Mouse (Mus musculus) small intestine, adult 2 months (tissue): ENCODE measurements at regions not wholly inside any gene's neighbourhood (a gene's known extent, or its start where the extent isn't known, plus 50 kb on each side); places are given as distances from the start of the nearest gene placed in this dataset.

Experiments used
- H3K27ac ChIP-seq: fragments of 200-500 bp; 2 replicates; pipeline ENCODE4 v1.5.1; 2012; ENCODE audit warnings: low read depth, low read length, control low read depth, inconsistent platforms; ENCODE audit not compliant: insufficient read depth
- H3K27me3 ChIP-seq: fragments of 200-500 bp; 2 replicates; pipeline ENCODE4 v1.6.1; 2012; ENCODE audit warnings: mild to moderate bottlenecking, moderate library complexity, low read length, inconsistent platforms; ENCODE audit not compliant: control insufficient read depth, insufficient read depth
- H3K36me3 ChIP-seq: fragments of 200-500 bp; 2 replicates; pipeline ENCODE4 v1.6.1; 2012; ENCODE audit warnings: mild to moderate bottlenecking, low read length, control low read depth, inconsistent platforms; ENCODE audit not compliant: control insufficient read depth, insufficient read depth
- H3K4me1 ChIP-seq: fragments of 200-500 bp; 2 replicates; pipeline ENCODE4 v1.6.1; 2012; ENCODE audit warnings: low read length, inconsistent platforms, mixed read lengths; ENCODE audit not compliant: control insufficient read depth, insufficient read depth, insufficient read length
- H3K4me3 ChIP-seq: fragments of 200-500 bp; 2 replicates; pipeline ENCODE4 v1.5.1; 2012; ENCODE audit warnings: low read depth, mild to moderate bottlenecking, control low read depth, inconsistent platforms, low read length, moderate library complexity
- CTCF ChIP-seq: fragments of 200-500 bp; IDR thresholded peaks from 2 replicates; pipeline ENCODE4 v1.5.1; 2012; ENCODE audit warnings: low read depth, mild to moderate bottlenecking, control low read depth, inconsistent platforms, low read length, moderate library complexity, mixed read lengths; ENCODE audit not compliant: insufficient replicate concordance, insufficient read length; ENCODE audit errors: extremely low read depth
- POLR2A ChIP-seq: fragments of 200-500 bp; IDR thresholded peaks from 2 replicates; pipeline ENCODE4 v1.6.1; 2012; ENCODE audit warnings: low read depth, mild to moderate bottlenecking, control low read depth, inconsistent platforms, low read length, moderate library complexity
- WGBS: fragments of 180-500 bp; shearing (Covaris S2); methylation state at CpG from one replicate; pipeline ENCODE4 v1.1.7; 2018; 5-methylcytosine and 5-hydroxymethylcytosine counted together

GRCm38 (mm10) chr15:97188545-97188944, 58.4 kb upstream of the Pced1b start:
- H3K4me3 ChIP-seq, result no peak overlapping the region
- H3K27me3 ChIP-seq, result no peaks in the 10 kb centered on the region
- H3K36me3 ChIP-seq, result no peaks in the 10 kb centered on the region
- no peaks in the 10 kb centered on the region for H3K4me1 ChIP-seq
- no peak overlapping the region for H3K27ac ChIP-seq
- WGBS, result 66% methylated on average over 17 of the region's 17 CpGs
- no peak for TF ChIP-seq CTCF
- no peak for TF ChIP-seq POLR2A

- WGBS, result 31% methylated on average over 3 of the region's 3 CpGs
- Histone ChIP-seq H3K36me3 (no peaks in the 10 kb centered on the region), H3K27ac (no peak overlapping the region), H3K4me1 (no peaks in the 10 kb centered on the region), H3K4me3 (no peak overlapping the region), H3K27me3 (no peaks in the 10 kb centered on the region)
- no peak for TF ChIP-seq CTCF
- no peak for TF ChIP-seq POLR2A
Measured at GRCm38 (mm10) chr15:97187831-97188230, 59.1 kb upstream of the Pced1b start.

- Histone ChIP-seq H3K27me3 (no peaks in the 10 kb centered on the region), H3K4me1 (no peaks in the 10 kb centered on the region), H3K27ac (no peak overlapping the region), H3K36me3 (no peaks in the 10 kb centered on the region), H3K4me3 (no peak overlapping the region)
- TF ChIP-seq CTCF, result no peak
- no peak for TF ChIP-seq POLR2A
- WGBS, result 61% methylated on average over 8 of the region's 8 CpGs
Measured at GRCm38 (mm10) chr15:97186034-97186433, 60.9 kb upstream of the Pced1b start.

GRCm38 (mm10) chr15:97182617-97183038, 64.3 kb upstream of the Pced1b start:
- Histone ChIP-seq H3K27me3 (no peaks in the 10 kb centered on the region), H3K4me1 (no peaks in the 10 kb centered on the region), H3K4me3 (no peak overlapping the region), H3K27ac (no peak overlapping the region), H3K36me3 (no peaks in the 10 kb centered on the region)
- no peak for TF ChIP-seq POLR2A
- TF ChIP-seq CTCF, result no peak
- 48% methylated on average over 9 of the region's 9 CpGs for WGBS

GRCm38 (mm10) chr15:97180970-97181669, 65.8 kb upstream of the Pced1b start:
- 60% methylated on average over 9 of the region's 9 CpGs for WGBS
- Histone ChIP-seq H3K4me3 (no peak overlapping the region), H3K4me1 (no peaks in the 10 kb centered on the region), H3K27me3 (no peaks in the 10 kb centered on the region), H3K27ac (no peak overlapping the region), H3K36me3 (no peaks in the 10 kb centered on the region)
- TF ChIP-seq POLR2A, result no peak
- no peak for TF ChIP-seq CTCF

- Histone ChIP-seq H3K4me3 (no peak overlapping the region), H3K4me1 (no peaks in the 10 kb centered on the region), H3K27ac (no peak overlapping the region), H3K36me3 (no peaks in the 10 kb centered on the region), H3K27me3 (no peaks in the 10 kb centered on the region)
- TF ChIP-seq POLR2A (no peak), CTCF (no peak)
- whole genome bisulfite sequencing, result 67% methylated on average over 3 of the region's 3 CpGs
Measured at GRCm38 (mm10) chr15:97178286-97178685, 68.6 kb upstream of the Pced1b start.

- Histone ChIP-seq H3K36me3 (no peaks in the 10 kb centered on the region), H3K27me3 (no peaks in the 10 kb centered on the region), H3K27ac (no peak overlapping the region), H3K4me3 (no peak overlapping the region), H3K4me1 (no peaks in the 10 kb centered on the region)
- no peak for TF ChIP-seq CTCF
- no peak for TF ChIP-seq POLR2A
- WGBS, result 64% methylated on average over 4 of the region's 4 CpGs
Measured at GRCm38 (mm10) chr15:97177806-97178205, 69.1 kb upstream of the Pced1b start.
